8 mouse cellular contexts compared by ENCODE assay signal in the genomic region with DNA sequence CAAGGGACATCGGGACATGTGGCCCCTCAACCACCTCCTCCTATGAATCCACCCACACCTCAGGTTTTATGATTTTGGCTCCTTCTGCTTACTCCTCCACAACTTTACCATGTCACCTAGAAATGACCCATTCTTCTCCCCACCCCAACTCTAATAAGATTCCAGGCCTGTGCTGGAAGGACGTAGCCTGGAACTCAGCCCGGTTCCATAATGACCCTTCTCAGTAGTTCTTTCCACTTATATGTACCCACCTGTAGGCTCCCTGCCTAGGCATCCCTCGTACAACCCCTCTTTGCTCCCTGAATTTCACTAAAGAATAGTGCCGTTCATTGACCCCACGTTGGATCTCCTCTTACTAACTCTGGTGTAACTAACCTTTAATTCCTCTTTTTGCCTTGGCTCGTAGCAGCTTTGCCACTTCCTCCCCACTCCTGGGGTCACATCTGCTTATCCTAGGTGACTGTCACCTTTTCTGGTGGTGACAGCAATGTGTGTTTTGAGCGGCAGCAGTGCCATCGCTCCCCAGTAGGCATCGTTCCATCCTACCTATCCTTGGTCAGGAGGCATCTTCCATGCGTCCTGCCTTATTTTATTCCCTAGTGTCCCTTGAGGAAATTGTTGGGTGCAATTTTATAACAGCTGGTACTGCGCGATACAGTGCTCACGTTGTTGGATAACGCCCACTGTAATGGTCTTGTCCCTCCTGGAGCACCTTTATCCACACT. TPM values are rescaled to one million over a fixed set of nuclear protein-coding genes. Genes with fewer than 3 reads are reported as not detected.
DNase-seq lines count a peak whose midpoint lies in the region; ATAC-seq lines count a peak whose summit lies in the region.

No protein-coding gene starts in this region.

- no peak for ATAC-seq in kidney, embryonic 14.5 days (ENCODE audit: low FRiP score, low TSS enrichment)
- ATAC-seq in common myeloid progenitor, adult 5-6 weeks (replicated peaks; ENCODE audit: low read depth, poor library complexity, severe bottlenecking) = peak; percentile 20
- no peak for ATAC-seq in hindbrain, embryonic 15.5 days (ENCODE audit: low FRiP score, low read depth)
- ATAC-seq in megakaryocyte progenitor cell, adult 5-6 weeks (replicated peaks; ENCODE audit: poor library complexity) = peak; percentile 41

- H3K27ac ChIP-seq in kidney, embryonic 14.5 days (ENCODE audit: low read depth, low read length) = peak overlapping the region; percentile 96; the same call in 1 of the 2 replicates
- peak overlapping the region; percentile 94 for H3K27ac ChIP-seq in hindbrain, embryonic 15.5 days (replicated peaks)

- H3K4me1 ChIP-seq in kidney, embryonic 14.5 days (ENCODE audit: control insufficient read depth, insufficient read depth, low read length) = peaks cover 33% of the 10 kb centered on the region
- H3K4me1 ChIP-seq in hindbrain, embryonic 15.5 days (replicated peaks) = peaks cover 38% of the 10 kb centered on the region

- peak overlapping the region; percentile 100 for H3K9ac ChIP-seq in kidney, embryonic 14.5 days (ENCODE audit: low read depth, low read length)
- peak overlapping the region; percentile 90 for H3K9ac ChIP-seq in hindbrain, embryonic 15.5 days

- peak overlapping the region; percentile 85 for H3K4me2 ChIP-seq in kidney, embryonic 14.5 days (replicated peaks; ENCODE audit: low read depth, low read length)
- H3K4me2 ChIP-seq in hindbrain, embryonic 15.5 days = peak overlapping the region; percentile 92

- peak overlapping the region; percentile 78 for H3K4me3 ChIP-seq in kidney, embryonic 14.5 days (ENCODE audit: low read length)
- H3K4me3 ChIP-seq in hindbrain, embryonic 15.5 days = peak overlapping the region; percentile 79

- WGBS in kidney, embryonic 14.5 days = 43% methylated on average over 15 of the region's 15 CpGs
- WGBS in hindbrain, embryonic 15.5 days = 53% methylated on average over 15 of the region's 15 CpGs

- peaks cover 43% of the 10 kb centered on the region for H3K36me3 ChIP-seq in kidney, embryonic 14.5 days (ENCODE audit: control insufficient read depth, insufficient read depth, low read length)
- peaks cover 32% of the 10 kb centered on the region for H3K36me3 ChIP-seq in hindbrain, embryonic 15.5 days

- H3K9me3 ChIP-seq in kidney, embryonic 14.5 days (ENCODE audit: control insufficient read depth, low read length) = no peaks in the 10 kb centered on the region
- no peaks in the 10 kb centered on the region for H3K9me3 ChIP-seq in hindbrain, embryonic 15.5 days

- no peaks in the 10 kb centered on the region for H3K27me3 ChIP-seq in kidney, embryonic 14.5 days (ENCODE audit: control insufficient read depth, insufficient read depth, low read length)
- H3K27me3 ChIP-seq in hindbrain, embryonic 15.5 days = no peaks in the 10 kb centered on the region

- no peak for DNase-seq in kidney, postnatal 36 days
- no peak for DNase-seq in embryo, embryonic 10.5 days (ENCODE audit: low spot score)
- DNase-seq in adrenal gland, adult 8-10 months = no peak
- no peak for DNase-seq in layer of hippocampus, postnatal 10 days (ENCODE audit: low spot score in 2 of 2)

RNA-seq across cellular contexts. Expression of a gene that starts 1.0 kb away (rescaled TPM):
- 22.1 and 22.5 TPM in 2 replicates for polyA plus RNA-seq in kidney, embryonic 14.5 days (2014; fragmentation: Nextera tagmentation; extraction: Ambion mirVana)
- 98.7 and 102 TPM in 2 replicates for total RNA-seq in common myeloid progenitor, adult 5-6 weeks (2017)
- 12.2 and 12.3 TPM in 2 replicates for polyA plus RNA-seq in hindbrain, embryonic 15.5 days (2015; fragmentation: Nextera tagmentation; extraction: Ambion mirVana)
- total RNA-seq in megakaryocyte progenitor cell, adult 5-6 weeks (2015) = 92.5 and 110 TPM in 2 replicates
- total RNA-seq in megakaryocyte progenitor cell, adult 5-6 weeks (2017) = 98.1 and 128 TPM in 2 replicates
- total RNA-seq in adrenal gland, adult 8-10 months (2022) = 10 to 100 TPM; 65.6 to 74.6 (median 72.5) TPM
- 10 to 100 TPM; 78.9 to 80.0 TPM for total RNA-seq in layer of hippocampus, postnatal 10 days (2021)

RNA-seq across cellular contexts. Expression of a gene that starts 10.0 kb away (rescaled TPM):
- polyA plus RNA-seq in kidney, embryonic 14.5 days (2014; fragmentation: Nextera tagmentation; extraction: Ambion mirVana) = 0.50 and 0.73 TPM in 2 replicates
- total RNA-seq in common myeloid progenitor, adult 5-6 weeks (2017) = 0.15 and 1.6 TPM in 2 replicates
- 23.3 and 27.4 TPM in 2 replicates for polyA plus RNA-seq in hindbrain, embryonic 15.5 days (2015; fragmentation: Nextera tagmentation; extraction: Ambion mirVana)
- total RNA-seq in megakaryocyte progenitor cell, adult 5-6 weeks (2015) = 0.22 and 0.71 TPM in 2 replicates
- total RNA-seq in megakaryocyte progenitor cell, adult 5-6 weeks (2017) = 0.30 and 0.37 TPM in 2 replicates
- total RNA-seq in adrenal gland, adult 8-10 months (2022) = 1 to 10 TPM; 4.9 to 7.5 (median 5.6) TPM
- total RNA-seq in layer of hippocampus, postnatal 10 days (2021) = 10 to 100 TPM; 26.3 to 26.4 TPM

RNA-seq across cellular contexts. Expression of a gene that starts 56.8 kb away (rescaled TPM):
- 5.4 and 8.2 TPM in 2 replicates for polyA plus RNA-seq in kidney, embryonic 14.5 days (2014; fragmentation: Nextera tagmentation; extraction: Ambion mirVana)
- total RNA-seq in common myeloid progenitor, adult 5-6 weeks (2017) = 0.05 TPM in 1 of 2 replicates, not detected in the other
- 1.6 and 1.8 TPM in 2 replicates for polyA plus RNA-seq in hindbrain, embryonic 15.5 days (2015; fragmentation: Nextera tagmentation; extraction: Ambion mirVana)
- total RNA-seq in megakaryocyte progenitor cell, adult 5-6 weeks (2015) = 0.12 TPM in 1 of 2 replicates, not detected in the other
- not detected in 2 replicates for total RNA-seq in megakaryocyte progenitor cell, adult 5-6 weeks (2017)
- total RNA-seq in adrenal gland, adult 8-10 months (2022) = 10 to 100 TPM in 2 of 4 experiments, 1 to 10 TPM in 2; 5.6 to 11.6 (median 10.1) TPM
- total RNA-seq in layer of hippocampus, postnatal 10 days (2021) = 1 to 10 TPM; 4.0 to 4.2 TPM

RNA-seq across cellular contexts. Expression of a gene that starts 59.6 kb away (rescaled TPM):
- polyA plus RNA-seq in kidney, embryonic 14.5 days (2014; fragmentation: Nextera tagmentation; extraction: Ambion mirVana) = 7.2 and 15.0 TPM in 2 replicates
- 27.4 and 28.0 TPM in 2 replicates for total RNA-seq in common myeloid progenitor, adult 5-6 weeks (2017)
- 27.1 and 30.3 TPM in 2 replicates for polyA plus RNA-seq in hindbrain, embryonic 15.5 days (2015; fragmentation: Nextera tagmentation; extraction: Ambion mirVana)
- total RNA-seq in megakaryocyte progenitor cell, adult 5-6 weeks (2015) = 20.4 and 23.7 TPM in 2 replicates
- total RNA-seq in megakaryocyte progenitor cell, adult 5-6 weeks (2017) = 23.2 and 29.9 TPM in 2 replicates
- 10 to 100 TPM; 38.7 to 57.6 (median 46.9) TPM for total RNA-seq in adrenal gland, adult 8-10 months (2022)
- total RNA-seq in layer of hippocampus, postnatal 10 days (2021) = 10 to 100 TPM; 82.7 to 85.8 TPM

Comparison
In these comparisons a context has a peak if more than half of its experiments do, and no peak if none do; other contexts are left out.
1. ATAC-seq: peak in common myeloid progenitor, adult 5-6 weeks (single experiment) and megakaryocyte progenitor cell, adult 5-6 weeks (single experiment); none in kidney, embryonic 14.5 days (single experiment) and hindbrain, embryonic 15.5 days (single experiment).